Mouse (Mus musculus) lung, postnatal 0 days (tissue): ENCODE data around the gene Prkca.

Experiments
- CTCF ChIP-seq: IDR thresholded peaks from 2 replicates; pipeline ENCODE4 v1.5.1; 2016; ENCODE audit warnings: antibody characterized with exemption, mild to moderate bottlenecking
- EP300 ChIP-seq: IDR thresholded peaks from 2 replicates; pipeline ENCODE4 v1.6.1; 2016; ENCODE audit warnings: antibody characterized with exemption, mild to moderate bottlenecking, control low read depth

- TF ChIP-seq CTCF (no peak), EP300 (no peak)
These were observed 107.5 kb downstream of the Prkca start for GRCm38 (mm10) chr11:108236195-108236594.
